Mouse (Mus musculus): ENCODE measurements around the gene Rbm17. TPM values are rescaled to one million over a fixed set of nuclear protein-coding genes. Genes with fewer than 3 reads are reported as not detected.

The Rbm17 gene
- total and polyA plus RNA-seq, 3 experiments: 223 to 318 TPM; not detected in 1

- peak; percentile 58; the same call in 1 of the 2 replicates for TF ChIP-seq MAZ (IDR thresholded peaks at IDR 0.05; ENCODE audit: low read depth, low read length)
- no peak for TF ChIP-seq ZKSCAN1 (IDR thresholded peaks at IDR 0.05; ENCODE audit: low read depth, low read length)
- TF ChIP-seq BHLHE40 (IDR thresholded peaks at IDR 0.05; ENCODE audit: borderline replicate concordance, low read depth, low read length): no peak
- no peak for TF ChIP-seq USF2 (IDR thresholded peaks at IDR 0.05; ENCODE audit: borderline replicate concordance in 1 of 2, insufficient read depth in 1 of 2, low read depth in 1 of 2, low read length in 2 of 2)
- no peak for TF ChIP-seq CHD1 (IDR thresholded peaks at IDR 0.05; ENCODE audit: low read depth, low read length)
These were observed 1.2 kb downstream of the Rbm17 start (continued) for GRCm38 (mm10) chr2:11602506-11603489.

DNA sequence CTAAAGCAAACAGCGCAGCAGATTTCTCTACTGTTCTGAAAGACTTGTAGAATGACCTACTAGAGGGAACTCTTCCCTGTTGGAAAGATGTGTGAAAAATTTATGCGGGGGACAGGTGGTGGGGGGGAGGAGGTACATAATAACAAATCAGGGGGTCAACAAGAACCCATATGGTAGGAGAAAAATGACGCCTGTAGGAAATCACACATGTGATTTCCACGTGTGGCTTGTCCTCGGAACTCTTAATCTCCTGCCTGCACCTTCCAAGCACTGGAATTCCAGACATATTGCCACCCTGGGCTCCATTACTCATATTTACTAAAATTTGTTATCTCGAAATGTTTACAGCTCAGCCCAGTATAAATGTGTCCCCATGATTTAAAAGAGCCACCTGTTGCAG lies 2.2 kb downstream of the Rbm17 start:
- H3K79me2 ChIP-seq (ENCODE audit: control insufficient read depth, insufficient read depth, low read length, poor library complexity): peaks cover 30% of the 10 kb centered on the region
- peaks cover 15 to 19% of the 10 kb centered on the region in 2 experiments for H3K36me3 ChIP-seq (ENCODE audit: control insufficient read depth in 1 of 2, insufficient read depth in 2 of 2, low read length in 2 of 2)
- H3K4me1 ChIP-seq (ENCODE audit: control insufficient read depth in 1 of 2, insufficient read depth in 2 of 2, low read length in 2 of 2): peaks cover 0 to 5% of the 10 kb centered on the region in 2 experiments; a peak in 1 of 4 replicates
- H3K27me3 ChIP-seq (ENCODE audit: control insufficient read depth in 1 of 2, insufficient read depth in 2 of 2, low read length in 2 of 2): peaks cover 5 to 7% of the 10 kb centered on the region in 2 experiments
- no peaks in the 10 kb centered on the region for H3K9me3 ChIP-seq (replicated peaks; ENCODE audit: insufficient read depth, low read length)
- H3K27ac ChIP-seq (ENCODE audit: control insufficient read depth, low read depth, low read length): no peak overlapping the region
- H3K4me3 ChIP-seq (ENCODE audit: control insufficient read depth in 1 of 2, insufficient read depth in 1 of 2, low read depth in 2 of 2, low read length in 2 of 2): peak overlapping the region; percentile 93 to 99
- DNase-seq (ENCODE audit: low read depth, low spot score): no peak
- H3K9ac ChIP-seq (ENCODE audit: control insufficient read depth, low read depth, low read length, poor library complexity, severe bottlenecking): peak overlapping the region; percentile 97
- TF ChIP-seq MYB (IDR thresholded peaks at IDR 0.05; ENCODE audit: low read depth, low read length) (no peak), UBTF (IDR thresholded peaks at IDR 0.05; ENCODE audit: borderline replicate concordance, insufficient read depth, low read depth, low read length) (no peak), MEF2A (IDR thresholded peaks at IDR 0.05; ENCODE audit: extremely low read depth, insufficient replicate concordance, low read depth, low read length, poor library complexity, severe bottlenecking) (no peak), USF1 (IDR thresholded peaks at IDR 0.05; ENCODE audit: low read depth, low read length) (no peak), ZC3H11A (IDR thresholded peaks at IDR 0.05; ENCODE audit: low read depth, low read length) (no peak), CHD1 (IDR thresholded peaks at IDR 0.05; ENCODE audit: low read depth, low read length) (no peak), SIN3A (IDR thresholded peaks at IDR 0.05; ENCODE audit: low read length) (no peak)

- TF ChIP-seq ELF1 (IDR thresholded peaks at IDR 0.05; ENCODE audit: low read depth, low read length) (no peak), GABPA (IDR thresholded peaks at IDR 0.05; ENCODE audit: low read depth, low read length) (no peak), E2F4 (IDR thresholded peaks at IDR 0.05; ENCODE audit: borderline replicate concordance, low read depth, low read length) (no peak), GATA1 (IDR thresholded peaks at IDR 0.05; ENCODE audit: low read depth, low read length) (no peak), MYC (IDR thresholded peaks at IDR 0.05; ENCODE audit: low read depth, low read length) (no peak)
- Histone ChIP-seq H3K9ac (ENCODE audit: control insufficient read depth, low read depth, low read length, poor library complexity, severe bottlenecking) (no peak overlapping the region), H3K36me3 (ENCODE audit: control insufficient read depth in 1 of 2, insufficient read depth in 2 of 2, low read length in 2 of 2) (peaks cover 12 to 32% of the 10 kb centered on the region in 2 experiments), H3K27ac (ENCODE audit: control insufficient read depth, low read depth, low read length) (no peak overlapping the region), H3K27me3 (ENCODE audit: control insufficient read depth in 1 of 2, insufficient read depth in 2 of 2, low read length in 2 of 2) (no peaks in the 10 kb centered on the region), H3K79me2 (ENCODE audit: control insufficient read depth, insufficient read depth, low read length, poor library complexity) (peaks cover 29% of the 10 kb centered on the region), H3K4me1 (ENCODE audit: control insufficient read depth in 1 of 2, insufficient read depth in 2 of 2, low read length in 2 of 2) (peaks cover 0 to 5% of the 10 kb centered on the region in 2 experiments; a peak in 1 of 4 replicates), H3K4me3 (ENCODE audit: control insufficient read depth in 1 of 2, insufficient read depth in 1 of 2, low read depth in 2 of 2, low read length in 2 of 2) (no peak overlapping the region), H3K9me3 (replicated peaks; ENCODE audit: insufficient read depth, low read length) (no peaks in the 10 kb centered on the region)
- no peak for DNase-seq (ENCODE audit: low read depth, low spot score)
These were observed 6.0 kb downstream of the Rbm17 start for GRCm38 (mm10) chr2:11597906-11598305.

Measured in MEL (cell line).